In genomic region chr5:150673880-150674621, GRCm38 (mm10) we compare ENCODE assay signal across 8 mouse cellular contexts. TPM values are rescaled to one million over a fixed set of nuclear protein-coding genes. Genes with fewer than 3 reads are reported as not detected.
DNase-seq lines count a peak whose midpoint lies in the region; ATAC-seq lines count a peak whose summit lies in the region.

No protein-coding gene starts in this region.

- H3K9ac ChIP-seq in forebrain, embryonic 11.5 days (ENCODE audit: low read length), result peak overlapping the region; percentile 95
- peak overlapping the region; percentile 91 for H3K9ac ChIP-seq in intestine, embryonic 15.5 days

- no peaks in the 10 kb centered on the region for H3K36me3 ChIP-seq in forebrain, embryonic 11.5 days (ENCODE audit: control insufficient read depth, insufficient read depth, low read length)
- no peaks in the 10 kb centered on the region for H3K36me3 ChIP-seq in intestine, embryonic 15.5 days

- WGBS in forebrain, embryonic 11.5 days, result 0% methylated on average over 63 of the region's 91 CpGs
- 2% methylated on average over 60 of the region's 91 CpGs for WGBS in intestine, embryonic 15.5 days

- peak overlapping the region; percentile 88 for H3K27ac ChIP-seq in forebrain, embryonic 11.5 days (ENCODE audit: low read depth, low read length)
- peak overlapping the region; percentile 93 for H3K27ac ChIP-seq in intestine, embryonic 15.5 days

- H3K4me1 ChIP-seq in forebrain, embryonic 11.5 days (replicated peaks; ENCODE audit: control insufficient read depth, insufficient read depth, low read length), result peaks cover 5% of the 10 kb centered on the region; the same call in 1 of the 2 replicates
- 0 out of 2 replicates have a peak, but pooled peaks cover 4% of the 10 kb centered on the region for H3K4me1 ChIP-seq in intestine, embryonic 15.5 days (replicated peaks)

- DNase-seq in left cerebral cortex, postnatal 25 days (ENCODE audit: low spot score in 2 of 2), result peak; percentile 15 to 23
- no peak for DNase-seq in left cerebral cortex, adult 8-10 months (ENCODE audit: low spot score in 2 of 2)
- DNase-seq in adipocyte (ENCODE audit: low spot score), result peak; percentile 41
- no peak for DNase-seq in forebrain, embryonic 11.5 days (ENCODE audit: low spot score)
- peak; percentile 36 for DNase-seq in lung, postnatal 10 days
- peak; percentile 23 for DNase-seq in right cerebral cortex, postnatal 14 days
- no peak for DNase-seq in urinary bladder, postnatal 4 days (ENCODE audit: low spot score in 2 of 2)

- H3K9me3 ChIP-seq in forebrain, embryonic 11.5 days (ENCODE audit: control insufficient read depth, low read length), result no peaks in the 10 kb centered on the region
- H3K9me3 ChIP-seq in intestine, embryonic 15.5 days, result no peaks in the 10 kb centered on the region

- H3K4me2 ChIP-seq in forebrain, embryonic 11.5 days (ENCODE audit: low read depth, low read length, severe bottlenecking), result peak overlapping the region; percentile 48
- H3K4me2 ChIP-seq in intestine, embryonic 15.5 days (replicated peaks), result peak overlapping the region; percentile 65

- ATAC-seq in forebrain, embryonic 11.5 days (replicated peaks; ENCODE audit: low FRiP score), result peak; percentile 76
- peak; percentile 54 for ATAC-seq in intestine, embryonic 15.5 days

- no peaks in the 10 kb centered on the region for H3K27me3 ChIP-seq in forebrain, embryonic 11.5 days (ENCODE audit: control insufficient read depth, insufficient read depth, low read length)
- H3K27me3 ChIP-seq in intestine, embryonic 15.5 days (replicated peaks), result no peaks in the 10 kb centered on the region

- intact Hi-C loops in left cerebral cortex, postnatal 25 days (cut with DNase I), result loop anchor here (1.0 to 10.0 kb wide), 3 partner anchors 381 to 978 kb away; partner anchors contain the start of gene Rfc3

- H3K4me3 ChIP-seq in forebrain, embryonic 11.5 days (ENCODE audit: low read depth, low read length), result peak overlapping the region; percentile 86
- H3K4me3 ChIP-seq in intestine, embryonic 15.5 days (replicated peaks), result peak overlapping the region; percentile 97

RNA-seq across cellular contexts. Expression of gene Pds5b, which starts 0.5 kb away (rescaled TPM):
- total RNA-seq in left cerebral cortex, postnatal 25 days (2021), result 10 to 100 TPM; 76.4 to 78.5 TPM
- total RNA-seq in left cerebral cortex, adult 8-10 months (2022), result 10 to 100 TPM; 64.8 to 75.8 (median 70.8) TPM
- 49.0 and 50.4 TPM in 2 replicates for polyA plus RNA-seq in forebrain, embryonic 11.5 days (2014; fragmentation: Nextera tagmentation; extraction: Ambion mirVana)
- polyA plus RNA-seq in intestine, embryonic 15.5 days (2015; fragmentation: Nextera tagmentation; extraction: Ambion mirVana), result 22.2 and 25.3 TPM in 2 replicates

RNA-seq across cellular contexts. Expression of gene N4bp2l2, which starts 8.1 kb away (rescaled TPM):
- 10 to 100 TPM; 82.7 to 86.1 TPM for total RNA-seq in left cerebral cortex, postnatal 25 days (2021)
- total RNA-seq in left cerebral cortex, adult 8-10 months (2022), result 10 to 100 TPM; 77.0 to 82.6 (median 79.5) TPM
- 38.0 and 43.8 TPM in 2 replicates for polyA plus RNA-seq in forebrain, embryonic 11.5 days (2014; fragmentation: Nextera tagmentation; extraction: Ambion mirVana)
- polyA plus RNA-seq in intestine, embryonic 15.5 days (2015; fragmentation: Nextera tagmentation; extraction: Ambion mirVana), result 34.4 and 38.3 TPM in 2 replicates

Comparison
In these comparisons a context has a peak if more than half of its experiments do, and no peak if none do; other contexts are left out.
1. DNase-seq: peak in left cerebral cortex, postnatal 25 days (2 of 2), adipocyte (single experiment), lung, postnatal 10 days (single experiment) and right cerebral cortex, postnatal 14 days (single experiment); none in left cerebral cortex, adult 8-10 months (0 of 2), forebrain, embryonic 11.5 days (single experiment) and urinary bladder, postnatal 4 days (0 of 2).